Mouse (Mus musculus) cerebellum, adult 8-10 months (tissue): ENCODE measurements around the gene Ndufs2.
A peak's percentile ranks its signal among the peaks of the same experiment; 100 is the strongest.

Source experiments
- DNase-seq: peaks from one replicate; pipeline ENCODE4 v3.0.0; 2022

Gene Ndufs2

GRCm38 (mm10) chr1:171226780-171227179 lies 24.4 kb downstream of the Ndufs2 start:
- DNase-seq: no peak

DNA sequence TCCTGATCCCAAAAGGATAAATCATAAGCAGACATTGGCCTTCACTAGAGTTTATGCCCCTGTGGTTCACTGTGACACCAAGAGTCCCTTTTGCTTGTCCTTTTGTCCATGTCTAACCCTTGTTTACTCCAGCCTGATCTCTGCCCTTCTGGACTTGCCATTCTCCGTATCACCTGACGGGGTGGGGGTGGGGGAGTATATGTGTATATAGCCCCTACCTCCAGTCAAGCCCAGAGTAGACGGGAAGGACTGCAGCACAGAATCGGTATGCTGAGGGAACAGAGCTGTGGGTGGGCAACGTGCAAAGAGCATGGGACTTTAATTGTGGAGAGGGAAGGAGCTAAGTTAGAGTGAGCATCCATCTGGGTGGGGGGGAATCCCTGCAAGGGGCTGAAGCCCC lies 26.3 kb downstream of the Ndufs2 start, which contains the start of gene Apoa2:
TSS of gene Apoa2 (plus strand) at position 198 of the 400 bp plus-strand sequence.
- no peak for DNase-seq

GRCm38 (mm10) chr1:171223796-171224195 lies 27.4 kb downstream of the Ndufs2 start:
- DNase-seq: no peak

DNA sequence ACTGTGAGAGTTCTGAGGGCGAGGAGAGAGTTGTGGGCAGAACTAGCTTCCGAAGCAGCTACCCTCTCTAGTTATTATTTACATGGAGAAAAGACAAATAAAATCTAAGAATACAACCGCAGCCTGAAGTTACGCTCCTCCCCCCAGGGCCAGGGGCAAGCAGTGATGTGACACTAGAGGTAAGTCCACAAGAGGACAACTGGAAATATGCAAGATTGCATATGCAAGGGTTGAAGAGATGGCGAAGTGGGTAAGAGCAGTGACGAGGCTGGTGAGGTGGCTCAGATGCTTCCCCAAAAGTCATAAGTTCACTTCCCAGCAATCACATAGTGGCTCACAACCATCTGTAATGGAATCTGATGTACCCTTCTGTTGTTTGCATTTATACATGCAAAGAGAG lies 28.0 kb downstream of the Ndufs2 start:
- DNase-seq: no peak

GRCm38 (mm10) chr1:171222238-171223155 lies 28.7 kb downstream of the Ndufs2 start, which contains the start of gene Tomm40l:
Gene Tomm40l, minus strand, starts transcription at chr1:171222514.
- peak; percentile 93 for DNase-seq

- no peak for DNase-seq
These were observed 29.7 kb downstream of the Ndufs2 start for GRCm38 (mm10) chr1:171221281-171222193.

GRCm38 (mm10) chr1:171220871-171221270 lies 30.3 kb downstream of the Ndufs2 start:
- peak; percentile 86 for DNase-seq

DNA sequence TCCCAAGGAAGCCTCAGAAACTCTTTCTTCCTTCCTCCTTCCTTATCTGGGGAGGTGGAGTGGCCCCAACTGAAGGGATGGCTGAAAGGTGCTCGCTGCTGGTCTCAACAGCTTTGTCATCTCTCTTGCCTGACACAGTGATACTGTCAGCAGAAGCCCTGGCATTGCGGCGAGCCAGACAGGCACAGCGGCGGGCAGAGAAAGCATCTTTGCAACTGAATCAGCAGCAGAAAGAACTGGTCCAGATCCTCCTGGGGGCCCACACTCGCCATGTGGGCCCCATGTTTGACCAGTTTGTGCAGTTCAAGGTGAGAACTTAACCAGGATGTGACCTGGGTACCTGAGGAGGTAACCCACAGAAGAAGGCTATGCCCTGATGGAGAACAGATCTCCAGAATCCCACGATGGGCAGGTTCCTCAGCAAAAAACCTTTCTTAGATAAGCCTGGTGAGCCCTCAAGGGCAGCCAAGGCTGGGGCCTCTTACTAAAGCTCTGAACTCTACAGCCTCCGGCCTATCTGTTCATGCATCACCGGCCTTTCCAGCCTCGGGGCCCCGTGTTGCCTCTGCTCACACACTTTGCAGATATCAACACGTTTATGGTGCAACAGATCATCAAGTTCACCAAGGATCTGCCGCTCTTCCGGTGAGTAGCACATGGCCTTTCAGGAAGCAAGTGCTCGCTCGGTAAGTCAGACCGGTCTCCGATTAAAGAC lies 34.8 kb downstream of the Ndufs2 start:
- DNase-seq: no peak

- DNase-seq: no peak
These were observed 37.2 kb downstream of the Ndufs2 start, which contains the start of gene Nr1i3 for GRCm38 (mm10) chr1:171213801-171214496. Gene Nr1i3, plus strand, starts transcription at chr1:171213970.

DNA sequence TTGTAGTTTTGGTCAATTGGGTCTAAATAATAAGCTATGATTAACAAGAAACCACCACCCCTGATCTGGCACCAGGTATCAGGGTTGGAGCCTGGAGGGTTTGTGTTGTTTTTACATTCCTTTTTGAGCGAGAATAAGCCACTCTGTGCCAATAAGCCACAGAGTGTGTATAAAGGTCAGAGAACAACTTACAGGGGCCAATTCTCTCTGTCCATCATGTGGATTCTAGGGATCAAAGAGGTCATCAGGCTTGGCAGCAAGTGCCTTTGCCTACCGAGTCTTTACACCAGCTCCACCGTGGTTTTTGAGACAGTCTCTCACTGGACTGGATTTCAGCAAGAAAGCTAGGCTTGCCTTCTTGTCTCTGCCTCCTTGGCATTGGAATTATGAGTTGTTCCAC lies 38.3 kb downstream of the Ndufs2 start:
- no peak for DNase-seq

- no peak for DNase-seq
These were observed 41.8 kb downstream of the Ndufs2 start for GRCm38 (mm10) chr1:171209409-171209808.

DNA sequence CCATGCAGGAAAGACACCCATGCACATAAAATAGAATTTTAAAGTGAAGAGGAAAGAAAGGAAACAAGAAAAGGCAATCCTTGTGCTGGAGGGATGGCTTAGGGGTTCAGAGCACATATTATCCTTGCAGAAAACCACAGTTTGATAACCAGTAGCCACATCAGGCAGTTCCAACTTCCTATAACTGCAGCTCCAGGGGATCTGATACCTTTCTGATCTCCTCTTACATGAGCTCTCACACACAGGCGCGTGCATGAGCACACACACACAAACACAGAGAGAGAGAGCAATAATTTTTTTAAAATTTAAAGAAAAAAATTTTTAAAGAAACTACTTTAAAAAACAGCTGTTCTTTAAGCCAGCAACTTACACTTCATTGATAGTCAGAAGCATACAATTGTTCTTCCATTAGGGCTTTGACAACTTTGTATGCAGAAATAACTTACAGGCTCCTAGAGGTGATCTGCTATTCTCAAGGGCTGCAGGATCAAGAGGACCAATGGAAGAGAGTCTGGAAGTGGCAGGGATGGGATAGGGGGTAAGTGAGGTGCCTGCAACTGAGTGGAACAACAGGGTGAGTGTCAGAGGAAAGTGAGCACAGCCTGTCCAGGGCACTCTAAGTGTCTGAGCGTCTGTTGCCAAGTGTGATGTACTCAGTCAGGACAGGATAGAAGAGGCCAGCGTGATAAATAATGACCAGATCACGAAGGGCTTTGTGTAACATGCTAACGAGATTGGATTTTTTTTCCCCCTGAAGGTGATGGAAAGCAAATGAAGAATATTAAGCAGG lies 45.3 kb downstream of the Ndufs2 start:
- DNase-seq: no peak

DNA sequence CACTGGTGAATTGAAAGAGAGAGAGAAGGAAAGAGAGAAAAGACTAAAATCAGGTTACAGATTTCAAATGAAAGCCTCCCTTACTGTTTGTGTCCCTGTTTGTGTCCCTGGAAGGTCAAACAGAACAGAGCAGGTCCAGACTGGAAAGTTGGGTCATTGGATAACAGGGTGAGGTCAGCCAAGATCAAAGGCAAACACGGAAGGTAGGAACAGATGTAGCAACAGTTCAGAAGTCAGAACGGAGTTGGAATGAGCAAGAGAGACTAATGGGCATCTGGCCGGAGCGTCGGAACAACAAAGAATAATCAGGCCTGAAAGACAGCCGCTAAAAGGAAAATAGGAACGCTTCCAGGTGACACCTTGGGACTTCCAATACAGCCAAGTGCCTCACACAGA lies 46.9 kb downstream of the Ndufs2 start:
- DNase-seq: no peak

GRCm38 (mm10) chr1:171203471-171204248 lies 47.5 kb downstream of the Ndufs2 start:
- DNase-seq: no peak

DNA sequence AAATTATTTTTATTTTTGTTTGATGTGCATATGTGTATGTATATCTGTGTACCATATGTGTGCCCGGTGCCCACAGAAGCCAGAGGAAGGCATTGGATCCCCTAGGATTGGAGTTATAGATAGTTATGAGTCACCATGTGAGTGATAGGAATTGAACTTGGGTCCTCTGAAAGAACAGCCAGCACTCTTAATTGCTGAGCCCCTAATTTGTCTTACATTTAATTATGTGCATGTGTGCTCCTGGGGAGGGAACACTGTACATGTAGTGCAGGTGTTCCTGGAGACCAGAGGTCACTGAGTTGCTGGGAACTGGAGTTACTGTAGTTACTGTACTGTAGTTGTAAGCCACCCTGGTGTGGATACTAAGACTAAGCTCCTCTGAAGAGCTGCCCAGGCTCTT lies 50.4 kb downstream of the Ndufs2 start:
- no peak for DNase-seq

DNA sequence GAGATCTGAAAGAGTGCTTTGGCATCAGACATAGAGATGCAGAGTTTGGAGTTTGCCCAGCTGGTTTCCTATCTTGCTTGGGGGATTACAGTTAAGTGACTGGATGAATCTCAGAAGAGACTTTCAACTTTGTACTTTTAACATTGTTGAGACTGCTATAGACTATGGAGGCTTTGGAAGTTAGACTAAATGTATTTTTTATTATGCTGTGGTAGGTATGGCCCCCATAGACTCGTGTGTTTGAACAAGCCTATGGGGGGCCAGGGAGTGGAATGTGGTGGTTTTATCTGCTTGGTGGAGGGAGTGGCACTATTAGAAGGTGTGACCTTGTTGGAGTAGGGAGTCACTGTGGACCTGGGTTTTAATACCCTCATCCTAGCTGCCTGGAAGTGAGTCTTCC lies 51.7 kb downstream of the Ndufs2 start:
- no peak for DNase-seq

- peak; percentile 34 for DNase-seq
These were observed 55.2 kb downstream of the Ndufs2 start, which contains the start of gene Pcp4l1 for GRCm38 (mm10) chr1:171195887-171196397. Gene Pcp4l1, minus strand, starts transcription at chr1:171196268.

DNA sequence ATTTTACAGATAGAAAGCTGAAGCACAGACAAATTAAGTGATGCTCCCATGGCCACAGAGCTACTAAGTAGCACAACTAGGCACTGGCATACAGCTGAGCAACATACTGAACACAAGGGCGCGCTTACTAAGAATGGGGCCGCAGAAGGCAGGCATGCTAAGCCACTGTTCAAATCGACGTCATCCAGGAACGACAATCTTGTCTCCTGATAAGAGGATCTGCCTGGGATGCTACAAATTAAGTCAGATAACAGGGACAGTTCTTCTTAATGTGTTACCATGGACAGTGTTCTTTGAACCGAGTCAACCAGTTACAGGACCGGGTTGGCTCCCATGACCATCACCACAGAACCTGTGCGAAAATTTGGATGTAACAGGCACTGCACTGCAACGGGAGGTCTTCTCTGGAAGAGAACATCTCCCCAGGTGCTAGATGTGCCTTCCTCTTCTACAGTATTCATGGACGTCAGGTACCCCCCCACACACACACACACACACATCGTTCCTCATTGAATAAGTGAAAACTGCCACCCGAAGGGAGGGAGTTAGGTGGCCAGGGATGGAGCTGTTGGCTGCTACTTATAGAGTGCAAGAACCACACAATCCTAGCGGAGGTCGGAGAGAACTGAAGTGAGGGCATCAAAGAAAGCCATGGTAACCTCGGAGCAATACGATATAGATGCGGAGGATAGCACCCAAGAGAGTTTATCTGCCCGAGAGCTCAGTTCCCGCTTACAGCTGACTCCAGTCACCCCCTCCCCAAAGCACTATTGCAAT lies 56.0 kb downstream of the Ndufs2 start:
- DNase-seq: no peak
